Mouse (Mus musculus) embryonic fibroblast, embryonic 13.5 days (primary cell): ENCODE data around the gene Ret.

Experiments
- CTCF ChIP-seq: IDR thresholded peaks from 2 replicates; pipeline ENCODE4 v1.5.1; 2011; ENCODE audit warnings: mild to moderate bottlenecking, control low read depth, low read length, moderate library complexity, borderline replicate concordance; ENCODE audit not compliant: insufficient read depth
- POLR2A ChIP-seq: IDR thresholded peaks from 2 replicates; pipeline ENCODE4 v1.6.1; 2011; ENCODE audit warnings: low read depth, mild to moderate bottlenecking, control low read depth, low read length, moderate library complexity

DNA sequence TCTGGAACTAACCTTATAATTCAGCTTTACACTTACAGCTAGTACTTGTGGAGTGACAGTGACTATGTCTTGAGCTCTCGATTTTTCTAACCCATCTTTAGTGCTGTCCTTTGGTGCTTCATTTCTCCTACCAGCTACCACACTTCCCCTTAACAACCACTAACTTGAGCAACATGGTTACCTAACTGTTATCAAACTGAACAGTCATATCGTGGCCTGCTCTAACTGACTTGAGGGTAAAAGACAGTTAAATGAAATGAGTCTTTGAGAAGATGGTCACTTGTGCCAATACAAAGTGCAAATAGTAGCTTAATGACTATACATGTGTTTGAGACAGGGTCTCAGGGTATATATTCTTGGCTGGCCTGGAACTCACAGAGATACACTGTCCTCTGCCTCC is 60.4 kb downstream of the Ret start:
- TF ChIP-seq POLR2A (no peak), CTCF (no peak)
